Mouse (Mus musculus): ENCODE results near the gene Kcnc1.

DNA sequence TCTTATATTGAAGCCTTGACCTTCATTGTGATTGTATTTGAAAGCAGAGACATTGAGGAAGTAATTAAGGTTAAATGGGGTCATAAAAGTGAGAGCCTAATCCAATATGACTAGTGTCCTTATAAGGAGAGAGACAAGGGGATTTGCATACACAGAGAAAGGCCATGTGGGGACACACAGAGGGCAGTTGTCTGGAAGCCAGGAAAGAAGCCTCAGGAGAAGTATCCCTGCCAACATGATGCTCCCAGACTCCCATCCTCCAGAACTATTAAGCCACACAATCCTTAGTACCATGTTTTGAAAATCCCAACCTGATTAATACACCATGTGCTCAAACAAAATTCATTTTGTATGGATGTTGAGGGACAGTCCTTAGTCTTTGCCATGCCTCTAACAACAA, 34.5 kb upstream of the Kcnc1 start:
- TF ChIP-seq CTCF (IDR thresholded peaks at IDR 0.05; ENCODE audit: low read depth) (no peak), EP300 (IDR thresholded peaks at IDR 0.05; ENCODE audit: low read depth) (no peak)

Data from liver, embryonic 14.5 days (tissue).